9 mouse cellular contexts compared by ENCODE assay signal in genomic region chr15:86134941-86135783, GRCm38 (mm10). TPM values are rescaled to one million over a fixed set of nuclear protein-coding genes. Genes with fewer than 3 reads are reported as not detected.
DNase-seq lines count a peak whose midpoint lies in the region; ATAC-seq and TF ChIP-seq lines count a peak whose summit lies in the region.
"Had no signal": no experiment of that assay in that cellular context is flagged by ENCODE, and none has a peak within 500 bp of the region (broad histone marks: within the 10 kb centered on the region; RNA-seq: fewer than 3 reads in every experiment).

No protein-coding gene starts in this region.

- peaks cover 0 to 7% of the 10 kb centered on the region in 2 experiments; a peak in 1 of 4 replicates for H3K4me1 ChIP-seq in ES-E14 (ENCODE audit: control insufficient read depth in 2 of 2, insufficient read depth in 2 of 2, low read length in 2 of 2, poor library complexity in 1 of 2)
- no peaks in the 10 kb centered on the region for H3K4me1 ChIP-seq in forebrain, embryonic 14.5 days (ENCODE audit: control insufficient read depth, insufficient read depth, low read length)
- no peaks in the 10 kb centered on the region for H3K4me1 ChIP-seq in hindbrain, embryonic 10.5 days (replicated peaks)
- H3K4me1 ChIP-seq in lung, postnatal 0 days (ENCODE audit: insufficient read depth, low read depth, low read length) = no peaks in the 10 kb centered on the region

- H3K27ac ChIP-seq in ES-E14 (ENCODE audit: insufficient read depth, low read depth, low read length, poor library complexity, severe bottlenecking) = no peak overlapping the region
- H3K27ac ChIP-seq in forebrain, embryonic 14.5 days (ENCODE audit: low read depth, low read length) = peak overlapping the region; percentile 39; the same call in 1 of the 2 replicates
- 0 out of 2 replicates have a peak overlapping the region, but pooled peaks have one; percentile 43 for H3K27ac ChIP-seq in hindbrain, embryonic 10.5 days
- no peak overlapping the region for H3K27ac ChIP-seq in lung, postnatal 0 days (ENCODE audit: low read length)
- H3K27ac ChIP-seq: macrophage had no signal

- H3K4me2 ChIP-seq in forebrain, embryonic 14.5 days (ENCODE audit: low read length) = no peak overlapping the region
- H3K4me2 ChIP-seq in lung, postnatal 0 days (replicated peaks; ENCODE audit: low read depth, low read length) = no peak overlapping the region

- TF ChIP-seq EP300 in lung, postnatal 0 days (IDR thresholded peaks at IDR 0.05) = no peak

- peak; percentile 72 for DNase-seq in ES-E14 (ENCODE audit: low read depth, low spot score)
- DNase-seq in c-Kit-positive CD71-positive TER-119-positive erythroid progenitor cells, embryonic 14.5 days (ENCODE audit: low spot score) = peak; percentile 76
- DNase-seq in forebrain, embryonic 14.5 days (ENCODE audit: low spot score) = peak; percentile 92
- peak; percentile 87 for DNase-seq in hindbrain, embryonic 10.5 days (ENCODE audit: low spot score)
- DNase-seq in layer of hippocampus, adult 8-10 months (ENCODE audit: low spot score in 2 of 2) = peak; percentile 76 to 90
- DNase-seq in lung, postnatal 0 days (ENCODE audit: low spot score) = peak; percentile 82
- DNase-seq in ovary, postnatal 14 days (ENCODE audit: low spot score) = peak; percentile 87
- DNase-seq in thymus, postnatal 14 days = peak; percentile 81

- no peaks in the 10 kb centered on the region for H3K27me3 ChIP-seq in forebrain, embryonic 14.5 days (replicated peaks; ENCODE audit: control insufficient read depth, insufficient read depth, low read length)
- no peaks in the 10 kb centered on the region for H3K27me3 ChIP-seq in hindbrain, embryonic 10.5 days (ENCODE audit: insufficient read depth, poor library complexity, severe bottlenecking)
- no peaks in the 10 kb centered on the region for H3K27me3 ChIP-seq in lung, postnatal 0 days (replicated peaks; ENCODE audit: insufficient read depth, low read length)

- no peak overlapping the region for H3K4me3 ChIP-seq in ES-E14 (ENCODE audit: insufficient read depth in 1 of 2, low read depth in 1 of 2, low read length in 2 of 2, poor library complexity in 1 of 2, severe bottlenecking in 1 of 2)
- no peak overlapping the region for H3K4me3 ChIP-seq in forebrain, embryonic 14.5 days (ENCODE audit: low read depth, low read length)
- no peak overlapping the region for H3K4me3 ChIP-seq in hindbrain, embryonic 10.5 days
- H3K4me3 ChIP-seq in lung, postnatal 0 days (ENCODE audit: low read depth, low read length) = no peak overlapping the region

- 38% methylated on average over 18 of the region's 18 CpGs for WGBS in forebrain, embryonic 14.5 days
- 48% methylated on average over 18 of the region's 18 CpGs for WGBS in hindbrain, embryonic 10.5 days
- 38% methylated on average over 18 of the region's 18 CpGs for WGBS in lung, postnatal 0 days

- peak; percentile 95 for TF ChIP-seq CTCF in lung, postnatal 0 days (IDR thresholded peaks at IDR 0.05)

- peaks cover 9% of the 10 kb centered on the region; the same call in 1 of the 2 replicates for H3K36me3 ChIP-seq in ES-E14 (ENCODE audit: control insufficient read depth, insufficient read depth, low read length, poor library complexity, severe bottlenecking)
- peaks cover 69% of the 10 kb centered on the region for H3K36me3 ChIP-seq in forebrain, embryonic 14.5 days (ENCODE audit: control insufficient read depth, insufficient read depth, low read length)
- H3K36me3 ChIP-seq in hindbrain, embryonic 10.5 days = peaks cover 62% of the 10 kb centered on the region
- peaks cover 17% of the 10 kb centered on the region for H3K36me3 ChIP-seq in lung, postnatal 0 days (ENCODE audit: insufficient read depth, low read length)

- peak; percentile 74 for ATAC-seq in forebrain, embryonic 14.5 days
- ATAC-seq in lung, postnatal 0 days = peak; percentile 47

- H3K9me3 ChIP-seq in ES-E14 (ENCODE audit: control insufficient read depth, insufficient read depth, low read depth, low read length) = no peaks in the 10 kb centered on the region
- H3K9me3 ChIP-seq in forebrain, embryonic 14.5 days (replicated peaks; ENCODE audit: control insufficient read depth, low read length) = no peaks in the 10 kb centered on the region
- H3K9me3 ChIP-seq in hindbrain, embryonic 10.5 days = no peaks in the 10 kb centered on the region
- no peaks in the 10 kb centered on the region for H3K9me3 ChIP-seq in lung, postnatal 0 days (ENCODE audit: low read length)

- in situ Hi-C loops in ES-E14 (cut with MboI; ENCODE audit: low sequenced_read_pairs in 2 of 2, unreplicated experiment in 2 of 2) = loop anchor here (10.0 to 25.0 kb wide), 2 partner anchors 220 to 223 kb away; no protein-coding TSS in a partner anchor

- no peak overlapping the region for H3K9ac ChIP-seq in ES-E14 (ENCODE audit: insufficient read depth, low read depth, low read length, poor library complexity, severe bottlenecking)
- no peak overlapping the region for H3K9ac ChIP-seq in forebrain, embryonic 14.5 days (ENCODE audit: low read length)
- H3K9ac ChIP-seq in lung, postnatal 0 days (replicated peaks; ENCODE audit: low read depth) = no peak overlapping the region

TF ChIP-seq in ES-E14, 5 proteins besides CTCF, POLR2A, EP300 and RAD21:
- TF ChIP-seq HCFC1 (IDR thresholded peaks at IDR 0.05; ENCODE audit: borderline replicate concordance, insufficient read depth, low read length) (no peak), ZC3H11A (IDR thresholded peaks at IDR 0.05; ENCODE audit: borderline replicate concordance, low read depth, low read length) (peak; percentile 75), CHD2 (IDR thresholded peaks at IDR 0.05; ENCODE audit: low read depth, low read length) (no peak), ZNF384 (IDR thresholded peaks at IDR 0.05; ENCODE audit: low read depth, low read length) (no peak), MAFK (IDR thresholded peaks at IDR 0.05; ENCODE audit: insufficient read depth, low read depth, low read length) (no peak)

RNA-seq across cellular contexts. Expression of gene Cerk, which starts 50.8 kb away (rescaled TPM):
- 2.4 and 3.4 TPM in 2 replicates for total RNA-seq in ES-E14 (2012; rRNA removed)
- polyA plus RNA-seq in forebrain, embryonic 14.5 days (2014; fragmentation: Nextera tagmentation; extraction: Ambion mirVana) = 20.8 and 21.3 TPM in 2 replicates
- polyA plus RNA-seq in hindbrain, embryonic 10.5 days (2016; fragmentation: Nextera tagmentation; extraction: Ambion mirVana) = 12.8 and 15.9 TPM in 2 replicates
- 10 to 100 TPM; 51.0 to 55.5 (median 52.0) TPM for total RNA-seq in layer of hippocampus, adult 8-10 months (2022)
- polyA plus RNA-seq in lung, postnatal 0 days (2015; fragmentation: Nextera tagmentation; extraction: Ambion mirVana) = 16.9 and 20.0 TPM in 2 replicates

Comparison
In these comparisons a context has a peak if more than half of its experiments do, and no peak if none do; other contexts are left out.
1. H3K27ac ChIP-seq: peak in forebrain, embryonic 14.5 days (single experiment) and hindbrain, embryonic 10.5 days (single experiment); none in ES-E14 (single experiment) and lung, postnatal 0 days (single experiment).
2. Peak in every context shown above with its lines, with median percentiles within 50 percentile points of each other: DNase-seq.